Mouse (Mus musculus): ENCODE measurements around the gene Pitpnm2.
A peak's percentile ranks its signal among the peaks of the same experiment; 100 is the strongest.

Pitpnm2 gene

DNA sequence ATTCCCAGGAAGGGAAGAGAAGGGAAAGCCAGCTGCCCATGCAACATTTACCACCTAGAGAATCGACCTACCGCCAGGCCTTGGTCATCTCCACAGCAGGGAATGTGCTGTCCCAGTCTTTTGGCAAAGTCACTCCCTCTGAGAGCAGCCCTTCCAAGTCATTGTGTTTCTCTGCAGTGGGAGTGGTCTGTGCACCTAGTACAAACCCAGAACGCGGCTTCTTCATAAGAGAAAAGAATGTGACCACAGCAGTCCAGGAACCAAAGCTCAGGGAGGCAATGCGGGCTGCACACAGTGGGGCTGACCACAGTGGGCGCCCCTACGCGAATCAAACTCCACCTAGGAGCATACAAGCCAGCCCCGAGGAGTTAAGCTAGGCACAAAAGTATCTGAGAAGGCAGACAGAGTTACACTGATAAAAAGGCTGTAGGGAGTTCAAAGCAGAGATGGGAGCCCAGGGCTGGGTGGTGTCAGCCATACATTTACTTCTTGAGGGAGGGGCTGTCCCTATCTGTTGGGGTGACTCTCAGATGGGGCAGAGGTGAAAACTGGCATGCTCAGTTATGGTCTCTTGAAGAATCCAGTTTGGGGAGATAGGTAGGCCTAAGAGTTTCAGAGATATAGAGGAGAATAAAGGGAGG, 1.5 kb downstream of the Pitpnm2 start:
- peak; percentile 56 for DNase-seq (ENCODE audit: inconsistent ontology term)

DNA sequence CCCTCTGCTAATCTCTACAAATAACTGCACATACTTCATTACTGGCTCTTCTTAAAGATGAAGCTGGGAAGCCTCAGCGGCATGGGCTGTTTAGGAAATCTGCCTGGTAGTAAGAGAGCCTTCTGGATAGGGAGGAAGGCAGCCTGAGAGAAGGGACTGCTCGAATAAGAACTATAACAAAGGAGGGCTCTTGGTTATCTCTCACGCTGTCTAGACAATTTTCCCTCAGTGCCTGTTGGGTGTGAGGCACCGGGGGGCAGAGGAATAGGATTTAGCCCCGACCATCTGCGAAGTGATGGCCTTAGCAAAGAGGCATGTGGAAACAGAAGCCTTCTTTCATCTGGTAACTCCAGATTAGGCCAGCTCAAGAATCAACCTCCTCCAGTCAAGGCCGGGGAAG, 2.3 kb downstream of the Pitpnm2 start:
- no peak for DNase-seq (ENCODE audit: inconsistent ontology term)

DNA sequence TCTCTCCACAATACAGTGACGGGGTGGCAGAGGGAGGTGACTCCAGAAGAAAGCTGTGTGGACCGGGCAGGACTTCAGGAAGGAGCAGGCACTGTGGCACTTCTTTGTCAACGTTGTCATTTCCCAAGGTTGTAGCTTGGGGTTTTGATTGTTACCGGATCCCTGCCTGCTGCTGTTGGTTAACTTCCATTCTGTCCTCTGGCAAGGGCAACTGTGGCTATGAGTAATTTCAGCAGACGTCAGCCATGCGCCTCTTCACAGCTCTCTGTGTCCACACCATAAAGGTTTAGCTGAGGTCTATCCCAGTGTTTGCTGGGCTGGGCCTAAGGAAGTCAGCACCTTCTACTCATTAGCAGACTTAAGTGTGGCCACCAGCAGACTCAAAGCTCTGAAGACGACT, 4.7 kb downstream of the Pitpnm2 start:
- DNase-seq (ENCODE audit: inconsistent ontology term) = no peak

DNA sequence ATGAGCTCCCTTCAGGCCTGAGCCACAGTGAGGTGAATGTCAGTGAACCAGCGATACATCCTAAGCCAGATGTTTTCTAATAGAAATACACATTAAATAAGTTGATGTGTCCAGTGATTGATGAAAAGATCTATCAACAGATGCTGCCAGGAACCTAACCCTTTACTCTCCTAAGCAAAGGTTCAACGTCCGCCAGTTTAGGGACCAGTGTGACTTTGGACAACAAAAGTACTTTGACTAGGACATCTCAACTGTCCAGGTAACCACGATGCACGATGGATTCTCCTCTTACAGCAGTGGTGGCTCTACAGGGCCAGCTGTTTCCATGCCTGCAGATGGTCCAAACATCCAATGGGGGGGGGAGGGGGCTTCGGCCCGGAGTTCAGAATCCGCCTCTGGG, 5.1 kb downstream of the Pitpnm2 start:
- DNase-seq (ENCODE audit: inconsistent ontology term) = no peak

DNA sequence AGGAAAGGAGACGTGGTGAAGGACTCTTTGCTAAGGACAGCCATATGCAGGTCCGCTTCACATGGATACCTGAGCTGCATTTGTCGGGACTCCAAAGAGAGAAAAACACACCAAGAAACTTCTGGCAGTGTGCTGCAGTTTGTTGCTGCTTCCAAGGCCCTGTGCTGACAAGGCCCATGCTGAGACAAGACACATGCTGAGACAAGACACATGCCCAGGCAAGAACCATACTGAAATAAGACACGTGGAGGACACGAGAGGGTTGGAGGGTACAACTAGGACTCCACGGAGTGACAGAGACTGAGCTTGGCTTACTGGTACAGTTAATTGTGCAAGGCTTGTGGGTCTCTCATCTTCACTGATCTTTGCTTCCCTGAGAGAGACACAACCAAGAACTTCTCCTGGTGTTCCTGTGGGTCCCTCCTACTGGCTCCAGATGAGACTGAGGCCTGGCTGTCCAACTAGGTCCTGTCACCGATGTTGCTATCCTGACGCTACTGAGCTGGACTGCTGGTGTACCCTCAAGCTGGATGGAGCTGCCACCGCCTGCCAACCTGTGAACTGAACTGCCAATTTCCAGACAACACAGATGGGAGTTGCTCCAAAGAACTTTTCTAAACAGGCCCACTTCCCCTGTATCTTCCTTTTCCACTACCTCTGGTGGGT, 6.2 kb downstream of the Pitpnm2 start:
- no peak for DNase-seq (ENCODE audit: inconsistent ontology term)

DNA sequence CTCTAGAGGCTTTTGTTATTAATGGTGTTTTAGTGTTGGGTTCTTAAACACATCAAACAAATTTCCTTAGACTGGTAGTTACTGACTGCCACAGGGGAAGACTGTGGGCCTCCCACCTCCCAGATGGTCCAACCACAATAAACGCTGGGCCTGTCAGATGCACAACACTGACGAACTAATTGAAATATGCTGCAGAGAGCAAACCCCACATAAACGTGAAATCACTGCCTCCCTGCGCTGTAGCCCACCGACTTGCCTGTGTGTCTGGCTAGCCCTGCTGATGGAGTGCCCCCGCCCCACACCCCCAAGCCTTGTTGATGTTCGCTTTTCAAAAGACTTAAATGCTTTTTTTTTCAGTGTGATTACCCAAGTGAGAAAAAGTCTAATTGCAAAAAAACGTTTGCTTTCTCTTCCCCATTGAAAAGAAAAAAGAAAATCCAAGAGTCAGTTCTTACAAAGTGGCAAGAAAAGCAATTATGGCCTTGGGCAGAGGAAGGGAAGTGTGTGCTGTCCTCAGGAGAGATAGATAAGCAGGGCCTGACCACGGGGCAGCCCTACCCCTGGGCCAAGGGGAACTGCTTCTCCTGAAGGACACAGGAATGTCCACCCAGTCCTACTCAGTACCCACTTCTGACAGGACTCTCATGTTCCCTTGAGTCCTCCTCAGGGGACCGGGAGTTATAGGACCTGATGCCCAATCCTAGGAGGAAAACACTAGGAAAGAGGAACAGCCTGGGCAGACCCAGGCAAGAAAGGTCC, 7.7 kb downstream of the Pitpnm2 start:
- no peak for DNase-seq (ENCODE audit: inconsistent ontology term)

DNA sequence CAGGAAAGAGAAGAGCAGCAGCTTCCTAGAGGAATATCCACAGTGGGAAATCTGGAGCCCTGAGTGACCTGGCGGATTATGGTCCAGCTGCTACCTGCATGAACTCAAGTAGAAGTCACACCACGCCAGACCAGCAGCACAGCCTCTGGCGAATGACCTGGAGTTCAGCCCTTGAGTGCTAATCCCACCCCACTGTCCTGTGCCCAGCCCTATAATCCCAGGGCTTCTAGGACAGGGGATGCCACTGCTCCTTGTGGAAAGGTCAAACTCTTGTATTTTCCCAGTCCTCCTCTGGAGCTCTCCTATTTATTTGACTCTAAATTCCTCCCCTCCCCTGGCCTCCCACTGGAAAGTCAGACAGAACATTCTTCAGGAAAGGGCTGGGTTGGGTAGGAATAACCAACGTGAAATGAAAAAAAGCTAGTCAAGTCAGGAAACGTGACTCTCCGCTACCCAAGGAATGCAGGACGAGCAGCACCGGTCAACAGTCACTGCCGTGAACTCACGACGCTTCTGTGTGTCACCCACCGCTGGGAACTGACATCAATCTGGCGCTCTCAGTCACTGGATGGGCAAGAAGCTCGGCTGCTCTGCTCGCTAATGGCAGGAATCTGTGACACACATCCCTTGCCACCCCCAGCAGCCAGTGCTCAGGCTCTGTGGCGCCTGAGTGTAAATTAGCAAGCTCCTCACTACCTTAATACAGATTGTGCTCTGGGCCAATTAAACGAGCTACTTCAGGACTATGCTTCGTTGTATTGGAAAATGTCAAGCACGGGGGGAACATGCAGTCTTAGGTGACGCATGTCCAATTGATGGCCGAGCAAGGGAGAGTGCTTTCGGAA, 8.5 kb downstream of the Pitpnm2 start:
- DNase-seq (ENCODE audit: inconsistent ontology term) = peak; percentile 46

DNA sequence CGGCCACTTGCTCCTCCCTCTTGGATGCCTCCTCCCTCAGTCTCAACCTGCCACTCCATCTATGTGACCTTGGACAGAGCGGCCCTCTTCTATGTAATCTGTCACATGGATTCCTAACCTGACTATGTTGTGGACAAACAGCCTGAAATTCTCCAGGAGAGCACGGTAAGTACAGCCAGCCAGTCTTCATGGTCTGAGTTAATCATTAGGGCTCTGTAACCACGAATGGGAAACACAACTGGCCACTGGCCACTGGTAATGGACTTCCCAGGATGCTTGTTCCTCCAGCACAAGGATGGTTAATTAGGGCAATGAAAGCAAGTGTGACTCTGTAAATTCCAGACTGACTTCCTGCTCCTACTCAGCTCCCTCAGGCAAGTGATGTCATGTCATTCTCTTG, 13.4 kb downstream of the Pitpnm2 start:
- peak; percentile 50 for DNase-seq (ENCODE audit: inconsistent ontology term)

DNA sequence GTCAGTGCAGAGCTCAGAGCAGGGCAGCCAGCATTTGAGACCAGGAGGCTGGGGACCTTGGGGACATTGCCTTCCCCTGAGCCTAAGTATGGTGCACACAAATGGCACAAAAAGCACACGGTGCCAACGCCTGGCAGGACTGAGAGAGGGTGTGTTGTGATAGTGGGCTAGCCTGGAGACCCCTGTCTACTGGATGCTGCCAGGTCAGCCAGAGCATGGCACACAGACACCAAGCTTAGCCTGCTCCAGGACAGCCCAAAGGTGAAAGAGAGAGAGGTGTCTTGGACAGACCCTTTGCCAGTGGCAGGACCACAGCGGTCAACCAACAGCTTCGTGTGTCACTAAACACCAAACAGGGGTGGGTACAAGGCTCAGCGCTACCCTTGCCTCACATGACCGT, 14.8 kb downstream of the Pitpnm2 start:
- DNase-seq (ENCODE audit: inconsistent ontology term) = no peak

DNA sequence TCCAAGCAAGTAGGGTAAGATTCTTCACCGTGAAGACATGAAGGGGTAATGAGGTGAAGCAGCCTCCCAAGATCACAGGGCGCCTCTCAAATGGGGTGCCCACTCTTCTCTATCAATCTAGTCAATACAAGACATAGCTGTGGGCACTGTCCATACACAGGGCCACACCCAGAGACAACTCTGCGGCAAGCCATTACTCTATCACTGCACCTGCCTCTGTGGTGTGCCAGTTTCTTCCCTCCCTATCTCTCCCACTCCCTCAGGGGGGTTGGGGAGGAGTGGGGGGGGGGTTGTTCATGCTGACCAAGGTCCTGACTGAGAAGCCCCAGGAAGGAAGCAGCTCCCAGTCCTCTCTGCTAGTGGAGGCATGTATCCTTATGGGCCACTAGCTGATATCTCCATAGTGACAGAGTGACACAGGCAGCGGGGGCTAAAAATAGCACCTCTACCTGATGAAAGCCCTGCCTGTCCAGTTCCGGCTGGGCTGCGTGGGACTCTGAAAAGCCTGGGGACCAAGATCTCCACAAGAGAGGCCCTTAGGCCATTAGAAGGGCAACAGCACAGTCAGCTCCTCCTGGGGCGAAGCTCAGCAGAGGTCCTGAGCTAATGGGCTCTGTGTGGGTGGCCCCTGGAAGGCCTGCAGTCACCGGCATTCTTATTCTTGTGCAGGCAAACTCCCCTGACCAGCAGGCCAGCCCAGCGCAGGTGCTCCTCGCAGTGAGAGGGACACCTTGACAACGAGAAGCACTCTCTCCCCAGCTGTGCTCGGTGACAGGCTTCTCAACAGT, 15.5 kb downstream of the Pitpnm2 start:
- DNase-seq (ENCODE audit: inconsistent ontology term) = no peak

DNA sequence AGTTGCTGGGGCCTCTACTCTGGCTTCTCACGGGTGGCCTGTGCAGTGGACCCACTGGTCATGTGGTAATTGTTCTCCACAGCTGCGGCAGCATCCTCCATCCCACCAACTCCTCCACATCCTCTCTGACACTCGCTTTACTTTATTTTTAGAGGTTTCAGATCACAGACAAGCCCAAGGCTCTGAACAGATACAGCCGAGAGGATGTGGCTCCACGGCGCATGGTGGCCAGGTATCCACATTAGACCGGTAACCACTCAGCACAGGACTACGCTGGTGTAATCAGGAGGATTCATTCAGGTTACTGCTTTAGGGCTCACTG, 16.5 kb downstream of the Pitpnm2 start:
- DNase-seq (ENCODE audit: inconsistent ontology term) = no peak

DNA sequence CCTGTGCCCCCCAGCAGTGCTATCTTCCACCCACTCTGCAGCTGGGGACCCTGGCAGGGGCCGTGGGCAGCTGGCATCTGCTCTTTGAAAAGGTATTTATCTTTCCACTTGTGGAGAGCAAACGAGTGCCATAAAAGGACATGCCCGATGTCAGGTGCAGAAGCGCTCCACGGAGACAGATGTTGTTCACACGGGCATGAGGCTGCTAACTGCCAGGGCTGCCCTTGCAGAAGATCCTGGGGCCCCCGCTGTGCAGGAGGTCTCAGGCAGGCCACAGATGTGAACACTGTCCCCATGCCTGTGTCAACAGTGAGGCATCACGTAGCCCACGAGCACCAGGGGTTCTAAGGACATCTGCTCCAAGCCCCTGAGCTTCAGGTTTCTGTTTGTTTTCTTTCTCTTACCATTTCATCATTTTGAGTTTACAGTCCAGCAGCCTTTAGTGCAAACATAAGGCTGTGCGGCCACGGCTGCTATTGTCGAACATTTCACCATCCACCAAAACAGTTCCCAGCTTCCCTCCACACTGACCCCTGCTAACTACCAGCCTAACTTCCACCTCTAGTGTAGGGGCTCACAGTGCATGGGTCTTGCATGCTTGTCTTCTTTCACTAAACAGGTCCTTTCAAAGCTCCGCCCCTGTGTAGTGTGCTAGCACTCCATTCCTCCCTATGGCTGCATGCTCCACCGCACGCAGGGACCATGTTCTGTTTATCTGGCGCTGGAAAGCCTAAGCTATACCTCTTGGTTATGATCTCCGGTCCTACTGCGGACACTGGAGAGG, 17.0 kb downstream of the Pitpnm2 start:
- no peak for DNase-seq (ENCODE audit: inconsistent ontology term)

DNA sequence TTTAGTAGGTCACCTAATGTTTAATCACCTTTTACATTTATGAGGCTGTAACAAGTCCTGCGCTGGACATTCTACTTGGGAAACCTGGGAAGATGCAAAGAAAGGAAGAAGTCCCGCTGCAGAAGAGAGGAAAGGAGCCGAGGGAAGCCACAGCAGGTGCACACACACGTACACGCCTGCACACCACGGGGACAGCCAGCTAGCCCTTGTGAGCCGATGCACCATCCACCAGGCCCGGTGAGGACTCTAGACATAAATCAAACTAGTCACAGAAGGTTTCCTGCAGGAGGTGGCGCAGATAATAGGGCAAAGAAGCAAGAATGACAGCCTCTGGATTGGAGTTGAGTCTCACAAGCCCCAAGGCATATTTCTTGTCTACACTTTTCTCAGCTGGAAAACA, 19.1 kb downstream of the Pitpnm2 start:
- no peak for DNase-seq (ENCODE audit: inconsistent ontology term)

DNA sequence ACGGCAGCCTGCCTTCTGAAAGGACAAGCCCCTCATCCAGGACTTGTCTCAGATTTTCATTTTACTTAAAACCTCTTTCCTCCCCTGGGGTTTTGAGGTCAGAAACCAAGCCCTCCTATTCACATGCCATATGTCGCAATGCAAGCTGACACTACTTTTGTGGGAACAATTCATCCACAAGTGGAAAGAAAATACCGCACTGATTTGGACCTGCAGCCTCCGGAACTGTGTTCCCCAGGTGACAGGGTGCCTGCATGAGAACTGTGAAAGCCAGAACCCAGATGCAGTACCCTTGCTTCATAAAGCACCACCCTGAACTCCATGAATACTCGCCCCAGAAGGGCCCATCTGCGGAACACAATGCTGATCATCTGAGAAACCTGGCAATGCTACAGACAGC, 22.4 kb downstream of the Pitpnm2 start:
- DNase-seq (ENCODE audit: inconsistent ontology term) = no peak

DNA sequence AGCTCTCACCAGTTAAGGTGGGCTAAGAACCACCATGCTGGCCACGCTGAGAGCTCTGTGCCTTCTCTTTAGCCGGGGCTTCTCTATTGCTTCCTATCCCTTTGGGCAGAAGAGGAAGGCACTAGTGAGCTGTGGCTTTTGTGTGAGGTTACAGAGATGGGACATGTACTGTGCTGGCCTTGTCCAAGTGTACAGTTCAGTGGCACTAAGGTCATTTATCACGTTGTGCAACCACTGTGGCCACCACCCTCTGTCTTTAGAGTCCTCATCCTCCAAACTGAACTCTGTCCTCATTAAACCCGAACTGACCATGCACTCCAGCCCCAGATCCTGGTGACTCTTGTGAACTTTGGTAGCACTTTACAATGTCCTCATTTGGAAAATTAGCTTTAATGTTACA, 23.1 kb downstream of the Pitpnm2 start:
- no peak for DNase-seq (ENCODE audit: inconsistent ontology term)

DNA sequence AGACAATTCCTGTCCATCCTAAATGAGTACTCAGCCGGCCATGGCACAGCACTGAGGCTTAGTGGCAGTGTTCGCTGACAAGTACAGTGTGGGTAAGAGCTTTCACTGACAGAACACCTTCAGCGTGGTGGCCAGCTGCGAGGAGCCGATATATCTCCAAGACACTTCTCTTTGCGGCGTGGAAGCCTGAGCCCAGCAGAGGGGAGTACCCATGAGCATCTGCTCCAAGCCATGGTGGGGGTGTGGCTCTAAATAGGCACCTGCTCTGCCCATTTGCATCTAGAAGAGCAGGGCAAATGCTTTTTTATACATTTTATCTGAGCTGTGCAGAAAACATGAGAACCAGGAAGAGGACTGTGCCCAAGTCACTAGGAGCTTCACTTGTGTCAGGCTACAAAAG, 23.7 kb downstream of the Pitpnm2 start:
- DNase-seq (ENCODE audit: inconsistent ontology term) = no peak

DNA sequence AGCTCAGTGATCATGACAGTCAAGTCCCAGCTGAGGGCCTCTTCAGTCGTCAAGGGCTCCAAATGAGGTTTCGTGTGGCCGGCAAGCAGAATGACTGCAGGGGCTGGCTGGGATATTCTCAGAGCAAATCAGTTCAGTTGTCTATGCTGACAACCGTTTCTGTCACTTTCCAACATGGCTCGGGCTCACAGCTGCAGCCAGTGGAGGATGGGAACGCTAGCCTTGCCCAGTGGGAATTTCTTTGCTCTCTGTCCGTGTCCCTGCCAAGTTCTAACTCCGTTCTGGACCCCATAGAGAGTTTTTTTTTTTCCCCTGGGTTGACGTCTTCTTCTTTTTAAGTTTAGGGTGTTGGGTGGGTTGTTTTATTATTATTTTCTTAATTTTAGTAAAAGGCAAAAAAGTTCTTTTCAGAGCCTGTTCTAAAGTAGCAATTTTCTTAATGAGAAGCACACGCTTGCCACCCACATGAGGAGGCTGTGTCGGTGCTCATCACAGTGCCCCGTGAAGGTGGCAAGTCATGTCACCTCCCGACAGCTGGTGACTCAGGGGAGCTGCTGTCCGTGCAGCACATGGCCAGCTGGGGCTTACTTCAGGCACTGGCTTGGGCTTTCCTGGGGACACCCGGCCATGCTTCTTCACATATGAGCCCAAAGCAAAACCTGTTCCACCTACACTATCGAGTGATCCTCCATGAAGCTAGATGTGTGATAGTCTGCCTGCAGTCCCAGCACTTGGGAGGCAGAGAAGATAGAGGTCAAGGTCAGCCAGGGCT, 25.1 kb downstream of the Pitpnm2 start:
- no peak for DNase-seq (ENCODE audit: inconsistent ontology term)

DNA sequence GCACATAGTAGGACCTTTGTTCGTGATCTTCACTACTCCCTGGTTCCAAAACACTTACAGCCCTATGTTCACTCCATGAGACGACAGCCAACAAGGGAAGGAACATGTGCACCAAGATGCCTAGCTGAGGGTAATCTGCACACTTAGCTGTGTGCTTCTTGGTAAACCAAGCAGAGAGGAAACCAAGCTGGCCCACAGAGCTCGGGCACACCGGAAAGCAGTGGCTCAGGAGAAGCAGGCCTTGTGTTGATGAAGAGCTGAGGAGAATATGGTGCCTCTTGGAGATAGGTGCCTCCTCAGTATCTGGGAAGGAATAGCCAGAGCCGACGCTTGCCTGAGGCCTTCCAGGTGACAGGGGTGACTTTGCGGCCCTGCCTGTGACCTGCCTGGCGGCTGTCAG, 26.0 kb downstream of the Pitpnm2 start:
- DNase-seq (ENCODE audit: inconsistent ontology term) = no peak

DNA sequence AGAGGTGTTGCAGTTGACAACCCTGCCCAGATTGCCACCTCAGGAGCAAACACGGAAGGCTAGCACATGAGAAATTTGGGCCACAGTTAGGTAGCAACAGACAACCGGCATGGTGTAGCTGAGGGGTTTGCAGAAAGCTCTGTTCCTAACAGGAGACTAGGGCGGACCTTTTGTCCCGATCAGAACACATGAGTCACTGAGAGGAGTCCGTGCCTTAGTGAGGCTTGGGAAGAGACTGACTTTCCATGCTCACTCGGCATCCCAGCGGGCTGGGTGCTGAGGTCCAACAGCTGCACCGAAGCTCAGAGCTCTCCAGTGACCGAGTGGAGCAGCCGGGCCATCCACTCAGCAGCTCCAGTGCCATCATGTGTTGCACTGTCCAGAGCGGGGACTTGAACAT, 26.9 kb downstream of the Pitpnm2 start:
- no peak for DNase-seq (ENCODE audit: inconsistent ontology term)

DNA sequence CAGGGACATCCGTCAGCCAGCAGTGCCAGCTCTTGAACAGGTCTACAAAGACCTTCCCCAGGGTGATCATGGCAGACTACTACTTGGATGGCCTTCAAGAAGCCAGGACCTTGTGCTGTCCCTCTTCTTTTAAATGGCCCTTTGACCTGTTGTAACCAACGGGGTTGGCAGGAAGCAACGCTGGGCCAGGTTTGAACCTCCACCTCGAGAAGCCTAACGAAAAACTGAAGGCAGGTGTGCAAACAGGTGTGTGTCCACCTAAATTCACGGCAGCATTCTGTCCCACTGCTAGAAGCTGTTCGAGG, 27.9 kb downstream of the Pitpnm2 start:
- no peak for DNase-seq (ENCODE audit: inconsistent ontology term)

Data from Muller cell, postnatal 12 days (primary cell).